Mouse (Mus musculus): ENCODE measurements around the gene Gmeb2.

Gene Gmeb2

DNA sequence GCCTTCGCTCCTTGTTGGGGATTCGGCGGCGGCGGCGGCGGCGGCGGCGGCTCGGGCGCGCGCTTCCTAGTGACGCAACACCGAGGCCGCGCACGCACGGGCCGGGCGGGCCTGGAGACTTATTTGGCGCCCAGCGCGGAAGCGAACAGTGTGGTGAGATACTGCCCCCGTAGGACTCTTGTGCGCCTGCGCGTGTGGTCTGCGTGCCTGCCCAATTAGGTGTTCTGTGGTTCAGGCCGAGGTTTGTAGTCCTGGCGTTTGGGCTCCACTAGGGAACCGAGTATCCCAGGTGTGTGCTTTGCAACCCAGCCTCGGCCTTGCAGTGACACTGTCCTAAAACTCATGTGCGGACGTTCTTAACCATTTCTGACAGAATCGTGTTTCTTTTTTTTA, at the start of gene Gmeb2:
Gene Gmeb2 (minus strand): TSS at position 78 of the 393 bp plus-strand sequence.
- peak; percentile 99 for DNase-seq (ENCODE audit: low read depth, low spot score)

DNA sequence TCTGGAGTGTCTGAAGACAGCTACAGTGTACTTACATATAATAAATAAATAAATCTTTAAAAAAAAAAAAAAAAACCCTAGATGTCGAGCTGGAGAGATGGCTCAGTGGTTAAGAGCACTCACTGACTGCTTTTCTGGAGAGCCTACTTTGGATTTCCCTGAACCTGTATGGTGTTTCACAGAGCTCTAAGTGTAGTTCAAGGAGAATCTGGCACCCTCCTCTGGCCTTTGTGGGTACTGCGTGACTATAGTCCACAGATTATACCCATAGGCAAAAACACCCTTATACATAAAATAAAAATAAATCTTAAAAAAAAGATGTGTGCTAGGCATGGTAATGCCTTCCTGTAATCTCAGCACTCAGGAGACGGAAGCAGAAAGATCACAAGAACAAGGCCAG, 46.2 kb upstream of the Gmeb2 start:
- DNase-seq (ENCODE audit: low read depth, low spot score) = peak; percentile 66

DNA sequence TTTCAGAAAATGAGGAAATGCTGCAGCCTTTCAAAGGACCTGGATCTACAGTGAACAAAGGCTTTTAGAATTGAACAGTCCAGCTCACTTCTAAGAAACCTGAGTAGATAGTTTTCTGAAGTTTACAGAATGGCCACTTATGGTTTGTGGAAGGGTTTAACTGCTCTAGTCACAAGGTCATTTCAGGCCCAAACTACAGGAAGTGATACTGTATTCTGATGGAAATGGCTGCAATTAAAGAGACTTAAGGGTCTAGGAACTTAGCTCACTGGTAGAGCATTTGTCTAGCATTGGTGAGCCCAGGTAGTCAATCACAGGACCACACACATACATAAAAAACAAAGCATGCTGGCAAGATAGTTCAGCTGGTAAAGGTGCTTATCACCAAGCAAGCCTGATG, 44.7 kb upstream of the Gmeb2 start:
- DNase-seq (ENCODE audit: low read depth, low spot score) = peak; percentile 82

DNA sequence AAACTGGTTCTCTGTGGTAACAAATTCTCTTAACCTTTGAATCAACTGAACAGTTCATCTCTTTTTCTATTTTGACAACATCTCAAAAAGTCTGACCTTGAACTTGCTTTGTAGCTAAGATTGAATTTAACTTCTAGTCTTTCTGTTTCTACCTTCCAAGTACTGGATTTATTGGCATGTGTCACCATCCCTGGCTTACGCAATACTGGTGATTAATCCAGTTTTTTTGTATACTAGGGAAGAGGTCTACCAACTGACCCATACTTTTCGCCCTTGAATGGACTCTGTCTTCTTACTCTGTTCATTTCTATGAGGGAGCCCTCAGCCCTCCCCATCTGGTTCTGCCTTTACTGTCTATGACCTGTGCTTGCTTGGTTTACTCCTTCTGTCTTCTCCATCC, 38.3 kb upstream of the Gmeb2 start:
- no peak for DNase-seq (ENCODE audit: low read depth, low spot score)

DNA sequence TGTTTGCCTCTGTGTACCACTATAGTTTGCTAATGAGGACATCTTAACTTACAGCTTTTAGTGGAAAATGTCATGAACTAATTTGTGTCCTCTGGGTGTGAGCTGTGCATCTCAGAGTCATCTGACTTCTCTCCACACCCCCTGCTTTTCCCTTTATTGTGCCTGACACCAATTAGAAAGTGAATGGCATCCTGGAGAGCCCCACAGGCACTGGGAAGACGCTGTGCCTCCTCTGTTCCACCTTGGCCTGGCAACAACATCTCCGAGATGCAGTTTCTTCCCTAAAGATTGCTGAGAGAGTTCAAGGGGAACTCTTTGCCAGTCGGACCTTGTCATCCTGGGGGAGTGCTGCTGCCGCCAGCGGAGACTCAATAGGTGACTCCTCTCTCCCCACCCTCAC, 34.3 kb upstream of the Gmeb2 start:
- peak; percentile 68 for DNase-seq (ENCODE audit: low read depth, low spot score)

DNA sequence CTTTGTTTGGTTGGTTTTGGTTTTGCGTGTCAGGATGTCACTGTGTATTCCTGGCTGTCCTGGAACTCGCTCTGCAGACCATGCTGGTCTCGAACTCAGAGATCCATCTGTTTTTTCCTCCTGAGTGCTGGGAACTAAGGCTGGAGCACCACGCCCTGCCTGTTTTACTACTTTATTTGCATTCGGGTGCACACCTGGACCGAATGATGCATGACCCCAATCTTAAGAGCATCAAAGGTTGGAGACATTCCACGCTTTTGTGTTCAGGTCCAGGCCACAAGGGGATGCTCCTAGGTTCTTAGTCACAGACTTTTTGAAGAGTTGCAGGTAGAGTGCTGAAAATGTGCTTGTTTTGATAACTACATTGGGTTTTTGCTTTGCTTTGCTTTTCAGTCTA, 32.3 kb upstream of the Gmeb2 start:
- peak; percentile 52 for DNase-seq (ENCODE audit: low read depth, low spot score)

DNA sequence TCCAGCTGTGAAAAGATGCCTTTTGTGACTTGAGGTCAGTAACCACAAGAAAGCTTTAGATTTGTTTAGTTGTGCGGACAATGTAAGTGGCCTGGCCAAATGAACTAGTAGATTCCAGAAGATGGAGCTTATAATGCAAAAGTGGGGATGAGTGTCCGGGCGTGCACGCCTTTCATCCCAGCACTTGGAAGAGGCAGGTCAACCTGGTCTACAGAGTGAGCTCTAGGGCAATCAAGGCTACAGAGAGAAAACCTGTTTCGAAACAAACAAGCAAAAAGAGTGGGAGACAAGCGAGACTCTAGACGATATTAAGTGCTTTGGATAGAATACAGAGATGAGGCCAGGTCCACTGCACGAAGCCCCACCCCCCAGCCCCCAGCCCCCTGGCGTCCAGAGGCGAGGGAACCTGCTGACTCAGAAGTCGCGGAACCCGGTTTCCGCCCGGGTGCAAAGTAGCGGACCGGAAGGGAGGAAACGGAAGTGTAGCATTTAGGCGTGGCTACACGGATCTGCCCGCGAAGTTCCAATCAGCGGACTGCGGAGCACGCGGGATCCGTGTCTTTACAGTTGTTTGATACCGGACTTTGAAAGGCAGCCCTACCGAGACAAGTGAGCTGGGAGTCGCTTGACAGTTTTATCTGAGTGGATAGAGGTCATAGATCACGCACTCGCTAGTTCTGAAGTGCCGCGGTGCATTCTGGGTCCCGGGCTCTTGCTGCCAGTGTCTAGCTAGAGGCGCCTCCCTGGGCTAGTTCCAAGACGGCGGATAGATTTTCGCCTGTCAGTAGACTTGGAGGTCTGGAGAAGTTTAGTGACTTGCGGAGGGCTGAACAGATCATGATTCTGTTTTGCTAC, 31.6 kb upstream of the Gmeb2 start, which contains the start of gene Rtel1:
Gene Rtel1 (plus strand): TSS at position 492 of the 855 bp plus-strand sequence.
- peak; percentile 93 for DNase-seq (ENCODE audit: low read depth, low spot score)

DNA sequence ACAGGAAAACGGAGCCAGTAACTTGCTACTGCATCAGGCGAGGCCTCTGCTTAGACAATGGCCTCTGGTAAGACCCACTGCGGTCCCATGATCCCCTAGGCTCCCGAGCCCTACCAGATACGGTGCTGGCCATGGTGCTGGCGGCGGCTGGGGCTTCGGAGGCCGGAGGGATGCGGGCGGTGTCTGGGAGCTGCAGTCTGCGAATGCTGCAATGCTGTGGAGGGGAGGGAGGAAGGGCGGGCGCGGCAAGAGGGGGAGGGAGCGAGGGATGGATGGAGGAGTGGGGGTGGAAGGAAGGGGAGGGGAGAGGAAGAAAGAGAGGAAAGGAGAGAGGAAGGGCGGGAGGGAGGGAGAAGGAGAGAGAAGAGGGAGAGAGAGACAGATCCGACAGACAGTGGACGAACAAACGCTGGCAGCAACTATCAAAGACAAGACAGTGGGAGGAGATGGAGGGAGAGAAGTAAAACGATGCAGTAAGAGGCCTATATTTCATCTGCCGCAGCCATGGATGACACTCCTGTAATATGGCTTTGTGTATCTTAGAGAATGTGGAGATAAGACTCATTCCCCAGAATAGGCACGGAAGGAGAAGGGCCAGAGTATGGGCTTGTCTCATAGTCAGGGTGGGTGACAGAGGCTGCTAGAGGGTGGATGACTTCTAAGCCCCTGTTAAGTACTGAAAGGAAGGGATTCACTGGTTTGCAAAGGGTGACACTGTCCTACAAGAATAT, 26.4 kb upstream of the Gmeb2 start, which contains the start of gene Stmn3:
Gene Stmn3 (minus strand): TSS at position 421 of the 731 bp plus-strand sequence.
- peak; percentile 89 for DNase-seq (ENCODE audit: low read depth, low spot score)

DNA sequence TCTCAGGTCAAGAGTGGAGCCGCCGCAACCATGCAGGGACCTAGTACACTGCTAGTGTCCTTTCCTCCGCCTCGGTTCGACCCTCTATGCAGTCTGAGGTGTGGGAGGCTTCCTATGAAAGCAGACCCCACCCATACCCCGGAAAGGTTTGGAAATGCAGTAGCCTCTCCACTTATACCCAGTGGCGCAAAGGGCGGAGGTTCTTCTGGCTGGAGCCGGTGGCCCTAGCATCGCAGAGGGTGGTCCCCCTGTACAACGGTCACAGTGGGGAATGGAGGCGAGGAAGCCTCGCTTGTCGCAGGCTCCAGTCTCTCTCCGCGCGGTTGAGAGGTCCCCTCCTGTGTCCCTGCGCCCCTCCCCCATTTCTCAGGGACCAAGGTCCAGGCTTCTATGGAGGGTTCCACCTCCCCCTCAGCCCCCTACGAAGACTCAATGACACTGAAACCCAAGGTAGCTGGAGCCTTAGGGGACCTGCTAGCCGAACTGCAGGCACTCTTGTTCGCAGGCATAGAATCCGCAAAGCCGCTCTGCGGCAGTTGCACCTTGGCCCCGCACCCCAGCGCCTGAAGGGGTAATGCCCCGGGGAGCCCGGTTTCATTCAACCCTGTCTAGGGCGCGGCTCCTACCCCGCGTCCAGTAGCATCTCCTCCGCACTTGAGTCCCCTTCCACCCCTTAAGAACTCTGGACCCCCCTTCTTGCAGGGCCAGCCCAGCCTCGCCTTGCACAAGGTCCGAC, 25.7 kb upstream of the Gmeb2 start:
- DNase-seq (ENCODE audit: low read depth, low spot score) = peak; percentile 80

DNA sequence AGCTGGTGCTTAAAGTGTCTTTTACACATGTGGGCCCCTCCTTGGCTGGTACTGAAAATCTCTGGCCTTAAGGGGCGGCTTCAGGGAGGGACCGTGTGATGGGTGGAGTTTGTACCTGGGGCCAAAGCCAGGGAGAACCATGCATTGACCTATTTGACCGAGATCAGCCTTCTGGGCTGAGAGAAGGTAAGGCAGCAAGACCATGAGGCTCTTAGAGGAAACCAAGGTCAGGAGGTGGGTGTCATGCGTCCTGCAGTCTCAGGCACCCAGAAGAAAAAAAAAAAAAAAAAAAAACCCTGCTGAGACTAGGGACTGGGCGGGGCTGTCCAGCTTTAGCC, 25.1 kb upstream of the Gmeb2 start:
- peak; percentile 66 for DNase-seq (ENCODE audit: low read depth, low spot score)

DNA sequence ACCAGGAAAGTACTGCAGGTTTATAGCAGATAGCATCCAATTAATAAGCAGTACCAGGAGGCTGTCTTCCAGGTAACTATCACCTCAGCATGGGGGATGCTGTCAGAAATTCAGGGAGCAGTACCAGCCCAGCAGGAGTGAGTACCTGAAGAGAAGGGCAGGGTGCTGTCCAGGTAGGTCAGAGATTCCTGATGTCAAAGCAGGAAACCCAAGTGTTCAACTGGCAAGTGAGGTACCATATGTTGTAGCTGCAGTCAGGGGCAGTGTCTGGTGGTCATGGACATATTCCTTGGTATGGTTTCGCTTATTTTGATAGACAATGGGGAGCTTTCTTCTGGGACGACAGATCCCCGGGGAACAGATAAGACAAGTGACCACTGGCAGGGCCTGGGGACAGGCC, 24.6 kb upstream of the Gmeb2 start:
- DNase-seq (ENCODE audit: low read depth, low spot score) = no peak

DNA sequence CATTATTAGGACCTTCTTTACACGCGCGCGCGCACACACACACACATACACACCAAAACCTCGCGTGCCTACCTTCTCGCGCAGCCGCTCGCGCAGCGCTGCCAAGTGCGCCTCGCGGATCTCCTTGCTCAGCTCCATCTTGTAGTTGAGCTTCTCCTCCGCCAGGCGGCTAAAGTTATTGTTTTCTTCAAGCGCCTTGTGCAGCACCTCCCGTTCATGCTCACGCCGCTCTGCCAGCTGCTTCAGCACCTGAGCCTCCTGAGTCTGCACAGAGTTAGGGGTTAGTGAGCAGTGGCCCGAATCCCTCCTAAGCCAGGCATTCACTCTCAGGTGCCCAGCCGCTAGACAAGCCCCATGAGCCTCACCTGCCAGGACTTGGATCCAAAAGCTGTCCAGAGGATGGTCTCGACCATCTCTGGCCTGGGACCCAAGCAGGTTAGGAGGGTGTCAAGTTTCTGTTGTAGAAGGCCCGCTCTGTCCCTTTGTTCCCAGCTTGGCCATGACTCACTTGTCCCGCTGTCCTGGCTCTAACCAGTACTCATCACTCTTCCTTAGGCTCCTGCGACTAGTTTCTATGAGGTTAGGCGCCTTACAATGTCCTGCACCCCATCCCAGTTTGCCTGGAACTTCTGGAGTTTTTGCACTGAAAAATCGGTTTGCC, 19.4 kb upstream of the Gmeb2 start:
- peak; percentile 89 for DNase-seq (ENCODE audit: low read depth, low spot score)

DNA sequence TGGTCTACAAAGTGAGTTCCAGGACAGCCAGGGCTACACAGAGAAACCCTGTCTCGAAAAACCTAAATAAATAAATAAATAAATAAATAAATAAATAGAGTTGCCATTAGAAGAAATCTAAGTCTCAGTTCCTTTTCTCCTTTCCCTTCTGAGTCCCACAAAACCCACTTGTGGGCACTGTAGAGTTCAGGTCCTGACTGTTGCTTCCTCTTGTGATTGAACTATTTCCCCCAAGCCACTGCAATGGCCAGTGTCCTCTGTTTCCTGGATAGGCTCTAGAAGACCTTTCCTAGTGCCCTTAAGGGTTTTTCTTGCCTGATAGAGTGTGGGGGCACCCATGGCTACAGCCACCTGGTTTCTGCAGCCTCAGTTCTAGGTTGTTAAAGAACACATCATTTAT, 17.1 kb upstream of the Gmeb2 start:
- DNase-seq (ENCODE audit: low read depth, low spot score) = no peak

DNA sequence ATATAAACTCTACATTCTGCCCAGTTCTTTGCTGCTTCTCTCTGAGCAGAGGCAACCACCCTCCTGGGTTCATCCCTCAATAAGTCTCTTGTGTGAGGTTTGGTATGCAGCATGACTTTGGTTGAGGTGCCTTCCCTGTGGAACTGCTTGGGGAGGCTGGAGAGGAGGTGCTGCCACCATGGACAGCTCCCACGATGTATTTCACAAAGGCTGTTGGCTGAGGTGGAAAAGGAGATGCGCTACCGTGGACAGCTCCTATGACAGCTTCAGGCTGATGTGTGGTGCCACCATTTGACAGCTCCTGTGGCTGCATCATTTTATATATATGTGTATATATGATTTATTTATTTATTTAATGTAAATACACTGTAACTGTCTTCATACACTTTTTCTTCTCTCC, 14.2 kb upstream of the Gmeb2 start:
- peak; percentile 88 for DNase-seq (ENCODE audit: low read depth, low spot score)

DNA sequence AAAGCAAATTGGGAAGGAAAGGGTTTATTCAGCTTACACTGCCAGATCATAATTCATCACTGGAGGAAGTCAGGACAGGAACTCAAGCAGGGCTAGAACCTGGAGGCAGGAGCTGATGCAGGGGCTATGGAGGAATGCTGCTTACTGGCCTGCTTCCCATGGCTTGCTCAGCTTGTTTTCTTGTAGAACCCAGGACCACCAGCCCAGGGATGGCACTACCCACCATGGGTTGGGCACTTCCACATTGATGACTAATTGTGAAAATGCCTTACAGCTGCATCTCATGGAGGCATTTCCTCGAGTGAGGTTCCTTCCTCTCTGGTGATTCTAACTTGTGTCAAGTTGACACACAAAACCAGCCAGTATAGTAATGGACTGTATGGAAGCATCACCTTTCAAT, 3.1 kb upstream of the Gmeb2 start:
- no peak for DNase-seq (ENCODE audit: low read depth, low spot score)

DNA sequence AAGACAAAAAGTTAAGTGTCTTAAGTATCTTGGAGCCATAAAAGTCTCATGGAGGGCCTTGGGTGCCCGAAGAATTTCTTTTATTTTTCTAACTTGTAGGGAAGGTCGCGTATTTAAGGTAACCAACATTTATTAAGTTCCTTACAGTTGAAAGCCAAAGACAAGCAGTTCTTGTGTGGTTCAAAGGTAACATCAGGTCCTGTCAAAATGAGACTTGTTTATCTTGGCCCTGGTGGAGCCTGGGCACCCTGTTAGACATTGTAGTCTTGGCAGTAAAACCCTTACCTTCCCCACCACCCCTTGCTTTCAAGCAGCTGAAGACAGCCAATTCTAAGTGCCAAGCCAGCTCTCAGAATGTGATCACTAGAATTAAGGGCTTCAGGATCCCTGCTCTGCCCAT, 856 bp upstream of the Gmeb2 start:
- no peak for DNase-seq (ENCODE audit: low read depth, low spot score)

DNA sequence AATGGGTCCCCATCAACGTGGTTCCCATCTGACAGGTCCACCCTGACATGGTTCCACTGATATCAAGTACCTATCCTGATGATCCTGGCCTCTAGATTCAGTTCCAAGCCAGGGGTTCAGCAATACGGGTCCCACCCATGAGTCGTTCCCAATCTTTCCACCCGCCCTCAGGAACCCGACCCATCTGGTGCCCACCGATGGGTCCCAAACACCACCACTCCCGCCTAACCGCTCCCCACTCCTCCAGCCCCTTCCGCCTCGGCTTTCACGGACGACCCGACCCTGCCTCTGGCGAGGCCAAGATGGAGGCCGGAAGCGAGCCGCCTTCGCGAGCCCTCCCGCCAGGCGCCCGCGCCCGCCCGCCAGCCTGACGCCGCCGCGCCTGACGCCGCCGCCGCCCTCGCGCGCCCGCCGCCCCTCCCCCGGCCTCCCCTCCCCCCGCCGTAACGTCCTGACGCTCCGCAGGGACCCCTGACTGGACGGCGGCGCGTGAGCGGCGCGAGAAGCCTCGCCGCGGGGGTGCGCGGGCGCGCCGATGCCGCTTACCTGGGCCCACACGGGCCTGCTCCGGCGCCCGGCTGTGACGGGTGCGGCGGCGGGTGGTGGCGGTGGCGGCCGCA, 387 bp downstream of the Gmeb2 start:
- peak; percentile 64 for DNase-seq (ENCODE audit: low read depth, low spot score)

DNA sequence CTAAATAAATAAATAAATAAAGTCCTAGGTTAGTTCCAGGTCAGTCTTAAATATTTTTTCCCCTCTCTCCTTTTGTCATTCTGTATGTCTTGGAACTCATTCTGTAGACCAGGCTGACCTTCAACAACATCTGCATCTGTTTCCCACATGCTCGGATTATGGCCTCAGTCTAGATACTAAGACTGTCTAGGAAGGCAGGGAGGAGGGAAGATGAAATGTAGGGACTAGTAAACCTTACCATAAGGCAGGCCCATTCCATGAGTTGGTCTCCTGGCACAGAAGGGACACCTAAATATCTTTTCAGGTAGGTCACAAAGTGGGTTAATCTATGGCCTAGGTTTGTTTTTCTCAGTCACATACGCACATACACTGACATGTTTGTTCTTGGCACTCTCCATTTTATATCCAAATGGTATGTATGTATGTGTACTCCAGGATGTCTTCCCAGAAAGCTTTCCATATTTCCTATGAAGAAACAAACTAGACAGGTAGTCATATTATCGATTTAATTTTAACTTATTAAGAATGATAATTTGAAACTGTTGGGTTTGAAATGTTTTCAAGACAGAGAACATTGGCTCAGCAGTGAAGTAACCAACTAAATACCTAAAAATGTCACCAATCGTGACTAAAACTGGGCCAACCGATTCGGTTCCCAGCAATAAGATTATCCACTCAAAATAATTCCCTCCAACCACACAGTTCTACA, 1.1 kb downstream of the Gmeb2 start:
- no peak for DNase-seq (ENCODE audit: low read depth, low spot score)

DNA sequence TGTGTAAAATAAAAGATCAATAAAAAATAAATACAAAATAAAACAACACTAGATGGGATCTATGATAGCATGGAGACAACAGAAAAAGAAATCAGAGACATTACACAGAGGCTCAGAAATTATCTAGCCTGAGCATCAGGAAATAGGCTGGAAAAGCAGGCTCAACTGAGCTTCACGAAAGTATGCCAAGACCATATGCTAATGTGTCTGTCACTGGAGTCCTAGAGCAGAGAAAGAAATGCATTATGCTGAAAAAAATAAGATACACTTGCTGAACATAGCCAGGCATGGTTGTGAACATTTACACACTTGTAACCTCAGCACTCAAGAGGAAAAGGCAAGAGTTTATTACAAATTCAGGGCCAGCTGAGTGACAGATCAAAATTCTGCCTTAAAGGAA, 7.9 kb downstream of the Gmeb2 start:
- DNase-seq (ENCODE audit: low read depth, low spot score) = no peak

DNA sequence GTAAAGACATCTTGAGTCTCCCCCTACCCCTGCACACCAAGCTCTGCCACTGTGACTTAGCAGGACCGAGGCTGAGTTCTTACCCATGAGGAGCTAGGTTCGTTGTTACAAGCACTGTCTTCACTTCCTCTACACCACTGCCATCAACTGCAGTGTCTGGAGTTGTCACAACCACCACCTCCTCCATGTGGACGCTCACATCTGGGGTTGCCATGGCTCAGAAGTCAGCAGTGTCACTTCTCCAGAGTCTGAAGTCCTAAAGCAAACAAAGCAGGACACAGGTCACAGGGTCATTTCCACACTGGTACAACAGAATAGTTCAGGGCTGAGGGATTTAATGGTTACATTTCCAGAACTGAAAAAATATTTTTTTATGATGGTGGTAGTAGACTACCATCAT, 10.0 kb downstream of the Gmeb2 start:
- no peak for DNase-seq (ENCODE audit: low read depth, low spot score)

DNA sequence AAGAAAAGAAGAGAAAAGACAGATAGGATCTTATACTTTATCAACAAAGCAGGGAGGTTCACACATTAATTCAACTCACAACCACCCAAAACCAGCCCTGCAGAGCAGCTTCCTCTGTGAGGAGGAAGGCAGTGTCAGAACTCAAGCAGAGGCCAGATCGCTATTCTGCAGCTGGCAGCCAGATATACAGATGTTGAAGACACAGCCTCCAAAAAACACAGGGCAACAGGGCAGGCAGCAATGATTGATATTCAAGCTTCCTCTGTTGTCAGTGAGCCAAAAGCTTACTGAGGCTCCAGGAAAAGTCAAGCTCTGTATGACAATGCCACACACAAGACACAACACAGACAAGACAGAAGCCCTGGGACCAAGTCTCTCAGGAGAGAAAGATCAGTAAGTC, 11.1 kb downstream of the Gmeb2 start:
- no peak for DNase-seq (ENCODE audit: low read depth, low spot score)

Measured in ES-CJ7 (cell line).